Mouse (Mus musculus) forebrain, embryonic 13.5 days (tissue): Measurements from ENCODE around the gene Olfr1196. TPM values are rescaled to one million over a fixed set of nuclear protein-coding genes. Genes with fewer than 3 reads are reported as not detected.
"Not testable (repeated sequence)": the region's sequence is repeated elsewhere in the genome, so short reads cannot be mapped to it uniquely, and the experiment has no call there.

Experiments used
- ATAC-seq: fragments of 200-750 bp; cut with Nextera tagmentation; 2 replicates; pipeline ENCODE4 v1.8.0; 2017
- H3K27ac ChIP-seq: fragments of 300-500 bp; sonication (generic); 2 replicates; pipeline ENCODE4 v1.5.1; 2015; ENCODE audit warnings: inconsistent platforms, mild to moderate bottlenecking, moderate library complexity
- H3K27me3 ChIP-seq: fragments of 300-500 bp; sonication (generic); 2 replicates; pipeline ENCODE4 v1.6.1; 2015; ENCODE audit warnings: mild to moderate bottlenecking, inconsistent platforms
- H3K36me3 ChIP-seq: fragments of 300-500 bp; sonication (generic); 2 replicates; pipeline ENCODE4 v1.6.1; 2015; ENCODE audit warnings: mild to moderate bottlenecking, inconsistent platforms; ENCODE audit not compliant: poor library complexity, severe bottlenecking
- H3K4me1 ChIP-seq: fragments of 300-500 bp; sonication (generic); 2 replicates; pipeline ENCODE4 v1.6.1; 2015; ENCODE audit warnings: inconsistent platforms
- H3K4me2 ChIP-seq: fragments of 300-500 bp; sonication (generic); 2 replicates; pipeline ENCODE4 v1.6.1; 2015; ENCODE audit warnings: inconsistent platforms, mild to moderate bottlenecking, moderate library complexity
- H3K4me3 ChIP-seq: fragments of 300-500 bp; sonication (generic); 2 replicates; pipeline ENCODE4 v1.5.1; 2015; ENCODE audit warnings: mild to moderate bottlenecking, inconsistent platforms
- H3K9ac ChIP-seq: fragments of 300-500 bp; sonication (generic); 2 replicates; pipeline ENCODE4 v1.6.1; 2015; ENCODE audit warnings: mild to moderate bottlenecking, inconsistent platforms
- H3K9me3 ChIP-seq: fragments of 300-500 bp; sonication (generic); replicated peaks from 2 replicates; pipeline ENCODE4 v1.6.1; 2016; ENCODE audit warnings: inconsistent platforms
- WGBS: fragments of 180-500 bp; shearing (Covaris S2); methylation state at CpG from one replicate; pipeline ENCODE4 v1.1.7; 2015; 5-methylcytosine and 5-hydroxymethylcytosine counted together
- polyA plus RNA-seq: library from polyadenylated mRNA; unstranded; fragments of >200 nt; fragmentation: Nextera tagmentation; extraction: Ambion mirVana; gene quantifications from 2 replicates; pipeline ENCODE4 v1.2.1, GENCODE M21; 2015

Olfr1196 gene
- not detected in 2 replicates for polyA plus RNA-seq

GRCm38 (mm10) chr2:88704497-88704896 is at the start of gene Olfr1196:
TSS of gene Olfr1196 (minus strand) at chr2:88704597.
- Histone ChIP-seq H3K4me2 (no peak within 1 kb of the TSS), H3K36me3 (no peaks in the 10 kb centered on the region), H3K9ac (no peak within 1 kb of the TSS), H3K9me3 (no peaks in the 10 kb centered on the region), H3K27ac (no peak within 1 kb of the TSS), H3K4me1 (no peaks in the 10 kb centered on the region), H3K27me3 (no peaks in the 10 kb centered on the region), H3K4me3 (no peak within 1 kb of the TSS)
- WGBS = 84% methylated on average over 2 of the region's 2 CpGs
- ATAC-seq = no peak

GRCm38 (mm10) chr2:88751270-88751669 is 46.9 kb upstream of the Olfr1196 start, which contains the start of gene Olfr1198:
TSS of gene Olfr1198 (minus strand) at chr2:88751370.
- ATAC-seq = no peak
- Histone ChIP-seq H3K9me3 (no peaks in the 10 kb centered on the region), H3K36me3 (no peaks in the 10 kb centered on the region), H3K4me2 (no peak within 1 kb of the TSS), H3K9ac (no peak within 1 kb of the TSS), H3K27ac (no peak within 1 kb of the TSS), H3K27me3 (no peaks in the 10 kb centered on the region), H3K4me1 (no peaks in the 10 kb centered on the region), H3K4me3 (no peak within 1 kb of the TSS)
- WGBS = 89% methylated on average over 2 of the region's 2 CpGs

DNA sequence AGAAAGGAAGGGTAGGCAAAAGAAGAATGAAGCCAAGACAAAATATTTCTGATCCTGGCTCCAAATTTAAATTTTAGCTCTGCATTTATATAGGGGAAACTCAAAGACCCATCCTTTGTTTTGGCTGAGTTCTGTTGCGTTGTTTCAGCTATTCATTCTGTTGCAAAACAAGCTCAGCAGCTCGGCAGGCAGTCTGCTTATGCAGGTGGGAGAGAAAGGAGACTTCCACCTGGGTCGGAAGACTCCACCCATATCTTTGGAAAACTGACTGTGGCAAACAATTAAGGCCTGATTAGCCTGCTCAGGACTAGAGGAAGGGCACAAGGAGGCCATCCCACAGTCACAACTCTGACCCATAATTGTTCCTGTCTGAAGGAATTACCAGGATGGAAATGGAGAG is 39.0 kb upstream of the Olfr1196 start:
- Histone ChIP-seq H3K9ac (no peak overlapping the region), H3K4me2 (no peak overlapping the region), H3K4me1 (no peaks in the 10 kb centered on the region), H3K36me3 (no peaks in the 10 kb centered on the region), H3K27me3 (no peaks in the 10 kb centered on the region), H3K27ac (no peak overlapping the region), H3K4me3 (no peak overlapping the region), H3K9me3 (no peaks in the 10 kb centered on the region)
- no peak for ATAC-seq
- 62% methylated on average over 3 of the region's 3 CpGs for WGBS

GRCm38 (mm10) chr2:88732266-88732665 is 27.9 kb upstream of the Olfr1196 start, which contains the start of gene Olfr1197:
TSS of gene Olfr1197 (minus strand) at chr2:88732366.
- no peaks in the 10 kb centered on the region for H3K27me3 ChIP-seq
- ATAC-seq = no peak
- H3K9me3 ChIP-seq = no peaks in the 10 kb centered on the region
- 93% methylated on average over 1 of the region's 1 CpGs for WGBS
- H3K27ac ChIP-seq = no peak within 1 kb of the TSS
- H3K4me3 ChIP-seq = no peak within 1 kb of the TSS
- H3K4me1 ChIP-seq = no peaks in the 10 kb centered on the region
- H3K36me3 ChIP-seq = no peaks in the 10 kb centered on the region
- no peak within 1 kb of the TSS for H3K4me2 ChIP-seq
- H3K9ac ChIP-seq = no peak within 1 kb of the TSS

DNA sequence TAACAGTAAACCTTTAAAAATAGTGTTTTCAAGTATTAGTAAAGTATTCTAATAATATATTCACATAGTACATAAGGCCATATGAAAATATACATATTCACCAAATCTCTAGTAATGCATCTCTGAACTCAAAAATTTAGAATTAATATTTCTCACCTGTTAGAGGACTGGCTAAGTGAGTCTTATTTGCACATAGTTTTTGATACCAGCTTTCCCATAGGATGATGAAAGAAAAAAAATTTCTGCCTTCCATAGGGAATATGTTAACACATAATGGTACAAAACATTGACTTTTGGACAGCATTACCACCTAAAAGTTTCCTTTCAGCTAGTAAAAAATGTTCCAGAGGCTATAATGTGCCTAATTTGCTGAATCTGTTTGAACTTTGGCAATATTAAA is 15.3 kb downstream of the Olfr1196 start, which contains the start of gene Olfr1195:
Gene Olfr1195 (minus strand): TSS at position 101 of the 400 bp plus-strand sequence.
- no peaks in the 10 kb centered on the region for H3K27me3 ChIP-seq

DNA sequence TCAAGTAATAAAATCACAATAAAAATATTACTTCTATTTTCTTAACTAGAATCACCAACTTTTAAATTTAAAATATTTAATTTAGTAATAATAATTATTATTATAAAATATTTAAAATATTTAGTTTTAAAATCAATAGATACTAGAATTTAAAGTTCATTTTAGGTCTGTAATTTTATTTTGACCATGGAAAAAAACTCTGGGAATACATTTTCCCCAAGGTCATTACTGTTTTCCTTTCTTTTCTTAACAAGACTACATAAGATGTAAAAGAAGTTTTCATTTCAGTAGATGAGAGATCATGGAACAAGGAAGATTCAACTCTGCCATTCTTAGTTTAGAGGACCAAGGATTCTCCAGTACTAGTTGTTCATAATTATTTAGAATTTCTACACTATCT is 29.1 kb downstream of the Olfr1196 start, which contains the start of gene Olfr1193:
Gene Olfr1193 (plus strand): TSS at position 301 of the 400 bp plus-strand sequence.
- H3K4me2 ChIP-seq, H3K4me1 ChIP-seq, H3K36me3 ChIP-seq, ATAC-seq, H3K27me3 ChIP-seq, H3K4me3 ChIP-seq, H3K9me3 ChIP-seq, H3K9ac ChIP-seq, H3K27ac ChIP-seq: not testable (repeated sequence)

More for the DNA sequence above, 15.3 kb downstream of the Olfr1196 start, which contains the start of gene Olfr1195:
- Histone ChIP-seq H3K4me2 (no peak within 1 kb of the TSS), H3K9me3 (0 out of 2 replicates have a peak, but pooled peaks cover 6% of the 10 kb centered on the region), H3K4me3 (no peak within 1 kb of the TSS), H3K9ac (no peak within 1 kb of the TSS), H3K4me1 (no peaks in the 10 kb centered on the region), H3K27ac (no peak within 1 kb of the TSS), H3K36me3 (no peaks in the 10 kb centered on the region)
- ATAC-seq = no peak

GRCm38 (mm10) chr2:88648209-88648608 is 56.2 kb downstream of the Olfr1196 start, which contains the start of gene Olfr1192-ps1:
TSS of gene Olfr1192-ps1 (plus strand) at chr2:88648509.
- no peaks in the 10 kb centered on the region for H3K9me3 ChIP-seq
- no peak within 1 kb of the TSS for H3K4me3 ChIP-seq
- H3K27me3 ChIP-seq = no peaks in the 10 kb centered on the region
- ATAC-seq = no peak
- H3K4me1 ChIP-seq = no peaks in the 10 kb centered on the region
- no peak within 1 kb of the TSS for H3K27ac ChIP-seq
- no peaks in the 10 kb centered on the region for H3K36me3 ChIP-seq
- 50% methylated on average over 1 of the region's 1 CpGs for WGBS
- H3K4me2 ChIP-seq = no peak within 1 kb of the TSS
- no peak within 1 kb of the TSS for H3K9ac ChIP-seq

Other genes with a start within 250 kb of the Olfr1196 start
- not detected in 2 replicates for gene Olfr1183, start 249.7 kb downstream of the Olfr1196 start, polyA plus RNA-seq
- not detected in 2 replicates for gene Olfr1184, start 221.0 kb downstream of the Olfr1196 start, polyA plus RNA-seq
- gene Olfr1185-ps1, start 211.3 kb downstream of the Olfr1196 start, polyA plus RNA-seq = not detected in 2 replicates
- gene Olfr1186, start 186.0 kb downstream of the Olfr1196 start, polyA plus RNA-seq = not detected in 2 replicates
- not detected in 2 replicates for gene Olfr1188, start 147.7 kb downstream of the Olfr1196 start, polyA plus RNA-seq
- not detected in 2 replicates for gene Olfr1189, start 118.1 kb downstream of the Olfr1196 start, polyA plus RNA-seq
- gene Olfr1191-ps1, start 64.1 kb downstream of the Olfr1196 start, polyA plus RNA-seq = not detected in 2 replicates
- not detected in 2 replicates for gene Olfr1192-ps1, start 56.1 kb downstream of the Olfr1196 start, polyA plus RNA-seq
- not detected in 2 replicates for gene Olfr1193, start 29.0 kb downstream of the Olfr1196 start, polyA plus RNA-seq
- gene Olfr1195, start 15.4 kb downstream of the Olfr1196 start, polyA plus RNA-seq = not detected in 2 replicates
- gene Olfr1197, start 27.8 kb upstream of the Olfr1196 start, polyA plus RNA-seq = not detected in 2 replicates
- not detected in 2 replicates for gene Olfr1198, start 46.8 kb upstream of the Olfr1196 start, polyA plus RNA-seq
- not detected in 2 replicates for gene Olfr1199, start 55.9 kb upstream of the Olfr1196 start, polyA plus RNA-seq
- not detected in 2 replicates for gene Olfr1200, start 65.9 kb upstream of the Olfr1196 start, polyA plus RNA-seq
- gene Olfr1201, start 88.4 kb upstream of the Olfr1196 start, polyA plus RNA-seq = not detected in 2 replicates
- not detected in 2 replicates for gene Olfr1202, start 109.9 kb upstream of the Olfr1196 start, polyA plus RNA-seq
- gene Olfr1205, start 125.1 kb upstream of the Olfr1196 start, polyA plus RNA-seq = not detected in 2 replicates
- gene Olfr1204, start 144.7 kb upstream of the Olfr1196 start, polyA plus RNA-seq = not detected in 2 replicates
- not detected in 2 replicates for gene Olfr1206, start 158.6 kb upstream of the Olfr1196 start, polyA plus RNA-seq
- not detected in 2 replicates for gene Olfr1208, start 197.7 kb upstream of the Olfr1196 start, polyA plus RNA-seq
- not detected in 2 replicates for gene Olfr1209, start 210.6 kb upstream of the Olfr1196 start, polyA plus RNA-seq
- not detected in 2 replicates for gene Olfr1211, start 233.5 kb upstream of the Olfr1196 start, polyA plus RNA-seq
- gene Olfr1212, start 249.4 kb upstream of the Olfr1196 start, polyA plus RNA-seq = not detected in 2 replicates